Comparison of ENCODE assay signal across 18 mouse cellular contexts in the genomic region with DNA sequence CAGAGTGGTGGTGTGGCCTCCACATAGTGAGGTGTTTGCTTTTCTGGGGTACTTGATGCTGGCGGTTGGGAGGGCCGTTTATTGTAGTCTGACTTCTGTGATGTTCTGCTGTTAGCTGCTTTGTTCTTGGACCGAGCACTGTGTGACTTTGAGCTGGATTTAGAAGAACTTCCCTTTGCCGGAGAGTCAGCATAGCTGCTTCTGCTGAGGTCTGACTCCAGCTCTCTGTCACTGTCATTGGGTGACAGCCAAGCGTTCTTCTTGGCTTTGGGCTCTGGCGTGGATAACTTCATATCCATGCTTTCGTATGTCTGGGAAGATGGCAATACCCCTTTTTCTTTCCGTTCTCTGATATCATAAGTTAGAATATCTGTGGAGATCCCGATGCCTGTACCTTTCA. TPM values are rescaled to one million over a fixed set of nuclear protein-coding genes. Genes with fewer than 3 reads are reported as not detected.
"Had no signal": no experiment of that assay in that cellular context is flagged by ENCODE, and none has a peak within 500 bp of the region (broad histone marks: within the 10 kb centered on the region; RNA-seq: fewer than 3 reads in every experiment).

No protein-coding gene starts in this region.

- H3K4me3 ChIP-seq: layer of hippocampus, adult 2 months; limb, embryonic 10.5 days; liver, embryonic 15.5 days; midbrain, embryonic 10.5 days; myocyte; neural tube, embryonic 15.5 days; stomach, embryonic 15.5 days had no signal

- H3K9me3 ChIP-seq: limb, embryonic 10.5 days; liver, embryonic 15.5 days; midbrain, embryonic 10.5 days; neural tube, embryonic 15.5 days; stomach, embryonic 15.5 days had no signal

- H3K4me1 ChIP-seq: limb, embryonic 10.5 days; liver, embryonic 15.5 days; midbrain, embryonic 10.5 days; stomach, embryonic 15.5 days had no signal

- H3K4me2 ChIP-seq: liver, embryonic 11.5 days; liver, embryonic 15.5 days; neural tube, embryonic 15.5 days; stomach, embryonic 15.5 days had no signal

- H3K36me3 ChIP-seq: limb, embryonic 10.5 days; liver, embryonic 15.5 days; midbrain, embryonic 10.5 days; stomach, embryonic 15.5 days had no signal

- H3K27me3 ChIP-seq: liver, embryonic 15.5 days; neural tube, embryonic 15.5 days; stomach, embryonic 15.5 days had no signal

- H3K27ac ChIP-seq: layer of hippocampus, adult 2 months; limb, embryonic 10.5 days; liver, embryonic 15.5 days; midbrain, embryonic 10.5 days; neural tube, embryonic 15.5 days; stomach, embryonic 15.5 days had no signal

- DNase-seq: kidney, postnatal 10 days; kidney, postnatal 4 days; lung, adult 2 months; lung, postnatal 4 days; midbrain, embryonic 14.5 days; right cerebral cortex, postnatal 4 days; spleen, adult 18-20 months; thymus, postnatal 36 days had no signal

- H3K9ac ChIP-seq: liver, embryonic 15.5 days; neural tube, embryonic 15.5 days; stomach, embryonic 15.5 days had no signal

- ATAC-seq: lung, postnatal 0 days had no signal

RNA-seq across cellular contexts. Expression of gene Unc13c, which starts 36.8 kb away (rescaled TPM):
- polyA plus RNA-seq: lung, adult 2 months; thymus, postnatal 0 days had no signal
